Mouse (Mus musculus): ENCODE results near the gene Ttll9.

GRCm38 (mm10) chr2:152941106-152941505 is 21.2 kb upstream of the Ttll9 start:
- TF ChIP-seq CTCF (IDR thresholded peaks at IDR 0.05; ENCODE audit: insufficient read depth, low read length) (no peak), POLR2A (IDR thresholded peaks at IDR 0.05; ENCODE audit: borderline replicate concordance, extremely low read depth, low read depth, low read length) (no peak)
